In the genomic region with DNA sequence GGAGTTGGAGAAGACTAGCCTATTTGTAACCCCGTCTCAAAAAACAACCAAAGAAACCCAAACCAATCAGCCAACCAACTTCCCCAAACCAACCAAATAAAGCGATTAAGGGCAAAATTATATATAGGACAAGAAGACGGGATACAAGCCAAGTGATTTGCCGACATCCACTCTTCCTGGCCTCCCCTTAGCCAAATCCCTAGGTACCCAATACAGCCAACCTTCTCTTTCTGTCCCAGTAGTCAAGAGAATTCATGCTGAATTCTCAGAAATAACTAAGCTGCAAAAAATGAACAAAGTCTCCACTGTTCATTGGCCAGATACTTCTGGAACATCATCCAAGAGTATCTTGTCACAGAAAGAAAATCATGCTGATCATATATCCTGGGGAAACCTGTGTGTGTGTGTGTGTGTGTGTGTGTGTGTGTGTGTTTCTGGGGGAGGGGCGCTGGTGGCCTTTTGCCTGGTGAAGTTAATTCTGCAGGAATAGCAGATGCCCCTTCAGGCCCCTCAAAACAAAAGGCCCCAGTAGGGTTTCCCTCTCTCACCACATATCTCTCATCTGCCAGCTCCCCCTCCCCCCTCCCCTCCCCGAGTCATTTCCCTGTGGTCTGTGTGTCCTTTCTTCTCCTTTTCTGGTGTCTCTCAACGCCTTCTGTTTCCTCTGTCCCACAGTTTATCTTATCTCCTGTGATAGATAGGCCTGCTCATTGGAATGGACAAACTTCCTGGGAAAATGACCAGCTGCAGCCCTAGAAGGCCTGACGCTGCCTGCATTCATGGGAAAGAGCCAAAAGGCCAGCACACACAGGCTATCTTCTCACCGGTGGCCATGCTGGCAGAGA, we compare ENCODE assay signal across 8 mouse cellular contexts. TPM values are rescaled to one million over a fixed set of nuclear protein-coding genes. Genes with fewer than 3 reads are reported as not detected.
A peak's percentile ranks its signal among the peaks of the same experiment; 100 is the strongest.
DNase-seq lines count a peak whose midpoint lies in the region; ATAC-seq and TF ChIP-seq lines count a peak whose summit lies in the region.

No protein-coding gene starts in this region.

- WGBS in heart, embryonic 10.5 days, result 32% methylated on average over 9 of the region's 9 CpGs
- WGBS in liver, embryonic 14.5 days (ENCODE audit: insufficient replicate concordance), result 25% methylated on average over 9 of the region's 9 CpGs
- 54% methylated on average over 9 of the region's 9 CpGs for WGBS in kidney, embryonic 16.5 days

- peak overlapping the region; percentile 79 for H3K27ac ChIP-seq in heart, embryonic 10.5 days
- H3K27ac ChIP-seq in liver, embryonic 14.5 days, result no peak overlapping the region
- no peak overlapping the region for H3K27ac ChIP-seq in kidney, embryonic 16.5 days (ENCODE audit: low read length)

- no peak for TF ChIP-seq POLR2A in brain, embryonic 14.5 days (IDR thresholded peaks at IDR 0.05; ENCODE audit: borderline replicate concordance, extremely low read depth, insufficient read depth, insufficient read length, poor library complexity, severe bottlenecking)

- H3K9ac ChIP-seq in liver, embryonic 14.5 days (replicated peaks), result no peak overlapping the region
- H3K9ac ChIP-seq in kidney, embryonic 16.5 days (replicated peaks; ENCODE audit: low read length), result no peak overlapping the region

- H3K4me1 ChIP-seq in heart, embryonic 10.5 days, result peaks cover 52% of the 10 kb centered on the region
- peaks cover 0 to 17% of the 10 kb centered on the region in 2 experiments; a peak in 2 of 4 replicates for H3K4me1 ChIP-seq in liver, embryonic 14.5 days (replicated peaks; ENCODE audit: control insufficient read depth in 2 of 2, insufficient read depth in 2 of 2, low read length in 1 of 2)
- peaks cover 5% of the 10 kb centered on the region for H3K4me1 ChIP-seq in kidney, embryonic 16.5 days (ENCODE audit: insufficient read depth, low read length)

- H3K27me3 ChIP-seq in heart, embryonic 10.5 days (ENCODE audit: insufficient read depth, poor library complexity, severe bottlenecking), result no peaks in the 10 kb centered on the region
- H3K27me3 ChIP-seq in liver, embryonic 14.5 days (ENCODE audit: control insufficient read depth, insufficient read depth, low read length), result no peaks in the 10 kb centered on the region
- H3K27me3 ChIP-seq in kidney, embryonic 16.5 days (ENCODE audit: insufficient read depth, low read length), result no peaks in the 10 kb centered on the region

- no peaks in the 10 kb centered on the region for H3K36me3 ChIP-seq in heart, embryonic 10.5 days
- H3K36me3 ChIP-seq in liver, embryonic 14.5 days (replicated peaks; ENCODE audit: control insufficient read depth, insufficient read depth, low read depth), result no peaks in the 10 kb centered on the region
- no peaks in the 10 kb centered on the region for H3K36me3 ChIP-seq in kidney, embryonic 16.5 days (ENCODE audit: insufficient read depth, low read length)

- no peak overlapping the region; the same call in 1 of the 2 replicates for H3K4me3 ChIP-seq in heart, embryonic 10.5 days
- H3K4me3 ChIP-seq in liver, embryonic 14.5 days (ENCODE audit: insufficient read depth in 1 of 2, low read depth in 2 of 2, low read length in 2 of 2), result no peak overlapping the region
- no peak overlapping the region for H3K4me3 ChIP-seq in kidney, embryonic 16.5 days (ENCODE audit: low read length)

- no peak for TF ChIP-seq CTCF in brain, embryonic 14.5 days (IDR thresholded peaks at IDR 0.05; ENCODE audit: borderline replicate concordance, extremely low read depth, insufficient read depth, insufficient read length)
- TF ChIP-seq CTCF in liver, embryonic 14.5 days (IDR thresholded peaks at IDR 0.05; ENCODE audit: low read depth), result no peak

- no peak overlapping the region for H3K4me2 ChIP-seq in liver, embryonic 14.5 days (ENCODE audit: low read depth)
- H3K4me2 ChIP-seq in kidney, embryonic 16.5 days (replicated peaks; ENCODE audit: low read depth, low read length), result no peak overlapping the region

- peak; percentile 43; the same call in 1 of the 2 replicates for ATAC-seq in liver, embryonic 14.5 days (ENCODE audit: insufficient read depth)
- no peak for ATAC-seq in erythroblast, adult 5-6 weeks (replicated peaks; ENCODE audit: low FRiP score, poor library complexity, severe bottlenecking)
- no peak for ATAC-seq in kidney, embryonic 16.5 days (ENCODE audit: low FRiP score, low TSS enrichment)

- no peaks in the 10 kb centered on the region for H3K9me3 ChIP-seq in heart, embryonic 10.5 days
- no peaks in the 10 kb centered on the region for H3K9me3 ChIP-seq in liver, embryonic 14.5 days (ENCODE audit: control insufficient read depth, low read length)
- H3K9me3 ChIP-seq in kidney, embryonic 16.5 days (ENCODE audit: low read length), result no peaks in the 10 kb centered on the region

- TF ChIP-seq EP300 in liver, embryonic 14.5 days (IDR thresholded peaks at IDR 0.05; ENCODE audit: low read depth), result no peak; the same call in 1 of the 2 replicates

- DNase-seq in brain, embryonic 14.5 days (ENCODE audit: low read depth), result peak; percentile 29
- DNase-seq in heart, embryonic 10.5 days (ENCODE audit: low spot score), result peak; percentile 89
- DNase-seq in liver, embryonic 14.5 days (ENCODE audit: low read depth in 3 of 3, low spot score in 3 of 3), result no peak
- DNase-seq in retina, embryonic 14.5 days (ENCODE audit: low spot score), result peak; percentile 82
- no peak for DNase-seq in kidney, postnatal 25 days
- no peak for DNase-seq in left cerebral cortex, adult 18-20 months (ENCODE audit: low spot score in 2 of 2)

RNA-seq across cellular contexts. Expression of a gene that starts 3.9 kb away (rescaled TPM):
- 0.09 and 0.11 TPM in 2 replicates for polyA plus RNA-seq in brain, embryonic 14.5 days (2012; rRNA removed)
- 0.21 and 0.26 TPM in 2 replicates for polyA plus RNA-seq in heart, embryonic 10.5 days (2016; fragmentation: Nextera tagmentation; extraction: Ambion mirVana)
- not detected in 2 replicates for polyA plus RNA-seq in liver, embryonic 14.5 days (2012; rRNA removed)
- polyA plus RNA-seq in liver, embryonic 14.5 days (2014; fragmentation: Nextera tagmentation; extraction: Ambion mirVana), result not detected in 2 replicates
- total RNA-seq in erythroblast, adult 5-6 weeks (2015; ENCODE audit: low replicate concordance), result not detected in 2 replicates
- 0.14 and 1.4 TPM in 2 replicates for total RNA-seq in erythroblast, adult 5-6 weeks (2017; ENCODE audit: low replicate concordance)
- total RNA-seq in left cerebral cortex, adult 18-20 months (2021), result under 1 TPM; 0.07 to 0.42 TPM
- 0.06 TPM in 1 of 2 replicates, not detected in the other for polyA plus RNA-seq in kidney, embryonic 16.5 days (2015; fragmentation: Nextera tagmentation; extraction: Ambion mirVana)

RNA-seq across cellular contexts. Expression of a gene that starts 25.6 kb away (rescaled TPM):
- polyA plus RNA-seq in brain, embryonic 14.5 days (2012; rRNA removed), result 68.0 and 78.4 TPM in 2 replicates
- 56.4 and 64.3 TPM in 2 replicates for polyA plus RNA-seq in heart, embryonic 10.5 days (2016; fragmentation: Nextera tagmentation; extraction: Ambion mirVana)
- polyA plus RNA-seq in liver, embryonic 14.5 days (2012; rRNA removed), result 29.5 and 47.5 TPM in 2 replicates
- polyA plus RNA-seq in liver, embryonic 14.5 days (2014; fragmentation: Nextera tagmentation; extraction: Ambion mirVana), result 20.2 and 22.4 TPM in 2 replicates
- 51.4 and 52.3 TPM in 2 replicates for total RNA-seq in erythroblast, adult 5-6 weeks (2015; ENCODE audit: low replicate concordance)
- 128 and 134 TPM in 2 replicates for total RNA-seq in erythroblast, adult 5-6 weeks (2017; ENCODE audit: low replicate concordance)
- total RNA-seq in left cerebral cortex, adult 18-20 months (2021), result 10 to 100 TPM; 40.2 to 43.5 TPM
- 68.1 and 69.0 TPM in 2 replicates for polyA plus RNA-seq in kidney, embryonic 16.5 days (2015; fragmentation: Nextera tagmentation; extraction: Ambion mirVana)

RNA-seq across cellular contexts. Expression of a gene that starts 45.6 kb away (rescaled TPM):
- polyA plus RNA-seq in brain, embryonic 14.5 days (2012; rRNA removed), result 9.9 and 11.8 TPM in 2 replicates
- 29.4 and 30.8 TPM in 2 replicates for polyA plus RNA-seq in heart, embryonic 10.5 days (2016; fragmentation: Nextera tagmentation; extraction: Ambion mirVana)
- 5.9 and 11.6 TPM in 2 replicates for polyA plus RNA-seq in liver, embryonic 14.5 days (2012; rRNA removed)
- polyA plus RNA-seq in liver, embryonic 14.5 days (2014; fragmentation: Nextera tagmentation; extraction: Ambion mirVana), result 16.5 and 18.9 TPM in 2 replicates
- 15.8 and 25.7 TPM in 2 replicates for total RNA-seq in erythroblast, adult 5-6 weeks (2015; ENCODE audit: low replicate concordance)
- 16.0 and 21.0 TPM in 2 replicates for total RNA-seq in erythroblast, adult 5-6 weeks (2017; ENCODE audit: low replicate concordance)
- 10 to 100 TPM; 19.3 to 19.9 TPM for total RNA-seq in left cerebral cortex, adult 18-20 months (2021)
- 32.6 and 38.8 TPM in 2 replicates for polyA plus RNA-seq in kidney, embryonic 16.5 days (2015; fragmentation: Nextera tagmentation; extraction: Ambion mirVana)

RNA-seq across cellular contexts. Expression of a gene that starts 53.8 kb away (rescaled TPM):
- 1.2 and 1.5 TPM in 2 replicates for polyA plus RNA-seq in brain, embryonic 14.5 days (2012; rRNA removed)
- polyA plus RNA-seq in heart, embryonic 10.5 days (2016; fragmentation: Nextera tagmentation; extraction: Ambion mirVana), result 0.18 and 0.33 TPM in 2 replicates
- polyA plus RNA-seq in liver, embryonic 14.5 days (2012; rRNA removed), result 0.02 and 0.03 TPM in 2 replicates
- 0.08 TPM in 1 of 2 replicates, not detected in the other for polyA plus RNA-seq in liver, embryonic 14.5 days (2014; fragmentation: Nextera tagmentation; extraction: Ambion mirVana)
- total RNA-seq in erythroblast, adult 5-6 weeks (2015; ENCODE audit: low replicate concordance), result not detected in 2 replicates
- total RNA-seq in erythroblast, adult 5-6 weeks (2017; ENCODE audit: low replicate concordance), result not detected in 2 replicates
- total RNA-seq in left cerebral cortex, adult 18-20 months (2021), result 1 to 10 TPM; 1.7 to 2.3 TPM
- polyA plus RNA-seq in kidney, embryonic 16.5 days (2015; fragmentation: Nextera tagmentation; extraction: Ambion mirVana), result 0.37 and 0.45 TPM in 2 replicates

RNA-seq across cellular contexts. Expression of a gene that starts 54.3 kb away (rescaled TPM):
- 1.3 TPM in 2 replicates for polyA plus RNA-seq in brain, embryonic 14.5 days (2012; rRNA removed)
- polyA plus RNA-seq in heart, embryonic 10.5 days (2016; fragmentation: Nextera tagmentation; extraction: Ambion mirVana), result not detected in 2 replicates
- polyA plus RNA-seq in liver, embryonic 14.5 days (2012; rRNA removed), result not detected in 2 replicates
- polyA plus RNA-seq in liver, embryonic 14.5 days (2014; fragmentation: Nextera tagmentation; extraction: Ambion mirVana), result not detected in 2 replicates
- total RNA-seq in erythroblast, adult 5-6 weeks (2015; ENCODE audit: low replicate concordance), result not detected in 2 replicates
- total RNA-seq in erythroblast, adult 5-6 weeks (2017; ENCODE audit: low replicate concordance), result not detected in 2 replicates
- total RNA-seq in left cerebral cortex, adult 18-20 months (2021), result not detected
- not detected in 2 replicates for polyA plus RNA-seq in kidney, embryonic 16.5 days (2015; fragmentation: Nextera tagmentation; extraction: Ambion mirVana)

Comparison
In these comparisons a context has a peak if more than half of its experiments do, and no peak if none do; other contexts are left out.
1. DNase-seq: peak in brain, embryonic 14.5 days (single experiment), heart, embryonic 10.5 days (single experiment) and retina, embryonic 14.5 days (single experiment); none in liver, embryonic 14.5 days (0 of 3), kidney, postnatal 25 days (0 of 2) and left cerebral cortex, adult 18-20 months (0 of 2).